Mouse (Mus musculus): ENCODE data around the gene Olfr1317. TPM values are rescaled to one million over a fixed set of nuclear protein-coding genes. Genes with fewer than 3 reads are reported as not detected.

The Olfr1317 gene
- polyA plus RNA-seq (2012; ENCODE audit: insufficient read depth, insufficient read length, low replicate concordance, missing spikeins), result not detected in 2 replicates

- no peak within 1 kb of the TSS for H3K27ac ChIP-seq (ENCODE audit: insufficient read depth, low read depth, low read length)
- no peak within 1 kb of the TSS for H3K4me3 ChIP-seq (ENCODE audit: insufficient read depth, low read depth, low read length)
- 69% methylated on average over 2 of the region's 2 CpGs for WGBS
- no peaks in the 10 kb centered on the region for H3K4me1 ChIP-seq (ENCODE audit: control insufficient read depth, insufficient read depth, low read length)
- no peak for TF ChIP-seq CTCF (IDR thresholded peaks at IDR 0.05; ENCODE audit: insufficient read depth, low read depth, low read length)
- no peak for TF ChIP-seq POLR2A (IDR thresholded peaks at IDR 0.05; ENCODE audit: insufficient read depth, low read depth, low read length)
Measured at GRCm38 (mm10) chr2:112140029-112140428, at the start of gene Olfr1317. Olfr1317 (plus strand) TSS chr2:112140329.

- Histone ChIP-seq H3K27ac (ENCODE audit: insufficient read depth, low read depth, low read length) (no peak within 1 kb of the TSS), H3K4me1 (ENCODE audit: control insufficient read depth, insufficient read depth, low read length) (no peaks in the 10 kb centered on the region), H3K4me3 (ENCODE audit: insufficient read depth, low read depth, low read length) (no peak within 1 kb of the TSS)
- TF ChIP-seq POLR2A (IDR thresholded peaks at IDR 0.05; ENCODE audit: insufficient read depth, low read depth, low read length), result no peak
- TF ChIP-seq CTCF (IDR thresholded peaks at IDR 0.05; ENCODE audit: insufficient read depth, low read depth, low read length), result no peak
Measured at GRCm38 (mm10) chr2:112096681-112097080, 43.4 kb upstream of the Olfr1317 start, which contains the start of gene Olfr1314. Olfr1314 (minus strand) TSS chr2:112096781.

DNA sequence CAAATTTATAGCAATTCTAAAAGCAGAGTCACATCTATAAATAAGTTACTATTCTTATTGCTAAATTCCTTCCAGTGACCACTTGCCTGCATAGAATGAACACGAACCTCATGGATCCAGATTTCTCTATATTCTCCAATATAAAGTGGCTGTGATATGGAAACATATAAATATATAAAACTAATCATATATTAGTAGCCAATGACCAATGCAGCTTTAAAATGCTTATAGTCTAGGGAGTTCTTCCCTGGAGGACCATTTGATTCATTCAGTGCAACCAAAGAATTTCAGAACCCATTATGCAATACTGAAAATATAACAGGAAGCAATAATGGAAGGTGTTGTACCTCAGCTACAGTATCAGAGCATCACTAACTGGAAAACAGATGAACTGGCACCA is 24.8 kb upstream of the Olfr1317 start, which contains the start of gene Olfr1315-ps1:
Olfr1315-ps1 (minus strand) TSS at position 101 of the 400 bp plus-strand sequence.
- H3K4me1 ChIP-seq (ENCODE audit: control insufficient read depth, insufficient read depth, low read length), result no peaks in the 10 kb centered on the region
- H3K4me3 ChIP-seq (ENCODE audit: insufficient read depth, low read depth, low read length), result no peak within 1 kb of the TSS
- no peak for TF ChIP-seq POLR2A (IDR thresholded peaks at IDR 0.05; ENCODE audit: insufficient read depth, low read depth, low read length)
- no peak for TF ChIP-seq CTCF (IDR thresholded peaks at IDR 0.05; ENCODE audit: insufficient read depth, low read depth, low read length)
- no peak within 1 kb of the TSS for H3K27ac ChIP-seq (ENCODE audit: insufficient read depth, low read depth, low read length)
- WGBS, result 82% methylated on average over 1 of the region's 1 CpGs

DNA sequence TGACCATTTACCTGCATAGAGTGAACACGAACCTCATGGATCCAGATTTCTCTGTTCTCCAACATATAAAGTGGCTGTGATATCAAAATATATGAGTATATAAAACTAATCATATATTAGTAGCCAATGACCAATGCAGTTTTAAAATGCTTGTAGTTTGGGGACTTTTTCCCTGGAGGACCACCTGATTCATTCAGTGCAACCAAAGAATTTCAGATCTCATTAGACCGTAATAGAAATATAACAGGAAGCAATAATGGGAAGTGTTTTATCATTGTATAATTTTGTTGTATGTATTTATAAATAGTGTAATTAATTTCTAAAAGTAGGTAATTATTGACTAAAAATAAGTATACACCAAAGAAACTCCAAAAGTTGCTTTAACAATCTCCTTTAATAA is 5.3 kb upstream of the Olfr1317 start, which contains the start of gene Olfr1316:
Olfr1316 (minus strand) TSS at position 101 of the 400 bp plus-strand sequence.
- TF ChIP-seq CTCF (IDR thresholded peaks at IDR 0.05; ENCODE audit: insufficient read depth, low read depth, low read length) (no peak), POLR2A (IDR thresholded peaks at IDR 0.05; ENCODE audit: insufficient read depth, low read depth, low read length) (no peak)
- H3K27ac ChIP-seq (ENCODE audit: insufficient read depth, low read depth, low read length), result no peak within 1 kb of the TSS
- H3K4me3 ChIP-seq (ENCODE audit: insufficient read depth, low read depth, low read length), result no peak within 1 kb of the TSS
- 87% methylated on average over 2 of the region's 2 CpGs for WGBS
- no peaks in the 10 kb centered on the region for H3K4me1 ChIP-seq (ENCODE audit: control insufficient read depth, insufficient read depth, low read length)

DNA sequence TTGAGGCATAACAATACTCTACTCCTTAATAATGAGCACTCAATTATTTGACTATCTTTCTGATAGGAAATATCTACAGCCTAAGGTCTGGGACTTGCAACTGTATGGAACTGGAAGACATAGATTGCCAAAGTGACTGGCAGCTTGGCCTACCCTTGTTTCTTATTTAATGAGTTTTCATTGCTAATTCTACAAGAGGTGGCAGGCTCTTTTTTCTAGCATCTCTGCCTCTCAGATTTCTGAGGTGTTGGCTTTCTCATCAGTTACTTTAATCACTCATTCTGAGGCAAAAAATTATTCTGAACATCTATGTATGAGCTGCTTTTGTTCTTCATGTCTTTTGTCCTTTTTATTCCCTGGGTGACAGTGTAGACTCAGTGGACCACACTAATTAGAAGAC is 13.8 kb downstream of the Olfr1317 start, which contains the start of gene Olfr1318:
Olfr1318 (plus strand) TSS at position 301 of the 400 bp plus-strand sequence.
- Histone ChIP-seq H3K4me3 (ENCODE audit: insufficient read depth, low read depth, low read length) (no peak within 1 kb of the TSS), H3K27ac (ENCODE audit: insufficient read depth, low read depth, low read length) (no peak within 1 kb of the TSS), H3K4me1 (ENCODE audit: control insufficient read depth, insufficient read depth, low read length) (no peaks in the 10 kb centered on the region)
- TF ChIP-seq CTCF (IDR thresholded peaks at IDR 0.05; ENCODE audit: insufficient read depth, low read depth, low read length) (no peak), POLR2A (IDR thresholded peaks at IDR 0.05; ENCODE audit: insufficient read depth, low read depth, low read length) (no peak)

Other genes starting within 250 kb of the Olfr1317 start
- not detected in 2 replicates for gene Olfr1306, start 224.1 kb upstream of the Olfr1317 start, polyA plus RNA-seq (2012; ENCODE audit: insufficient read depth, insufficient read length, low replicate concordance, missing spikeins)
- gene Olfr1307, start 190.9 kb upstream of the Olfr1317 start, polyA plus RNA-seq (2012; ENCODE audit: insufficient read depth, insufficient read length, low replicate concordance, missing spikeins), result not detected in 2 replicates
- not detected in 2 replicates for gene Olfr1308, start 175.4 kb upstream of the Olfr1317 start, polyA plus RNA-seq (2012; ENCODE audit: insufficient read depth, insufficient read length, low replicate concordance, missing spikeins)
- not detected in 2 replicates for gene Olfr1309, start 150.0 kb upstream of the Olfr1317 start, polyA plus RNA-seq (2012; ENCODE audit: insufficient read depth, insufficient read length, low replicate concordance, missing spikeins)
- gene Olfr1310, start 127.6 kb upstream of the Olfr1317 start, polyA plus RNA-seq (2012; ENCODE audit: insufficient read depth, insufficient read length, low replicate concordance, missing spikeins), result not detected in 2 replicates
- not detected in 2 replicates for gene Olfr1311, start 115.9 kb upstream of the Olfr1317 start, polyA plus RNA-seq (2012; ENCODE audit: insufficient read depth, insufficient read length, low replicate concordance, missing spikeins)
- gene Olfr1312, start 90.1 kb upstream of the Olfr1317 start, polyA plus RNA-seq (2012; ENCODE audit: insufficient read depth, insufficient read length, low replicate concordance, missing spikeins), result not detected in 2 replicates
- not detected in 2 replicates for gene Olfr1313, start 62.5 kb upstream of the Olfr1317 start, polyA plus RNA-seq (2012; ENCODE audit: insufficient read depth, insufficient read length, low replicate concordance, missing spikeins)
- gene Olfr1314, start 43.5 kb upstream of the Olfr1317 start, polyA plus RNA-seq (2012; ENCODE audit: insufficient read depth, insufficient read length, low replicate concordance, missing spikeins), result not detected in 2 replicates
- not detected in 2 replicates for gene Olfr1315-ps1, start 24.9 kb upstream of the Olfr1317 start, polyA plus RNA-seq (2012; ENCODE audit: insufficient read depth, insufficient read length, low replicate concordance, missing spikeins)
- gene Olfr1316, start 5.4 kb upstream of the Olfr1317 start, polyA plus RNA-seq (2012; ENCODE audit: insufficient read depth, insufficient read length, low replicate concordance, missing spikeins), result not detected in 2 replicates
- not detected in 2 replicates for gene Olfr1318, start 13.9 kb downstream of the Olfr1317 start, polyA plus RNA-seq (2012; ENCODE audit: insufficient read depth, insufficient read length, low replicate concordance, missing spikeins)
- not detected in 2 replicates for gene Lpcat4, start 99.1 kb downstream of the Olfr1317 start, polyA plus RNA-seq (2012; ENCODE audit: insufficient read depth, insufficient read length, low replicate concordance, missing spikeins)
- not detected in 2 replicates for gene Nutm1, start 119.0 kb downstream of the Olfr1317 start, polyA plus RNA-seq (2012; ENCODE audit: insufficient read depth, insufficient read length, low replicate concordance, missing spikeins)
- gene Nop10, start 121.6 kb downstream of the Olfr1317 start, polyA plus RNA-seq (2012; ENCODE audit: insufficient read depth, insufficient read length, low replicate concordance, missing spikeins), result not detected in 2 replicates
- 90.3 and 136 TPM in 2 replicates for gene Slc12a6, start 125.5 kb downstream of the Olfr1317 start, polyA plus RNA-seq (2012; ENCODE audit: insufficient read depth, insufficient read length, low replicate concordance, missing spikeins)
- not detected in 2 replicates for gene Gm21985, start 126.0 kb downstream of the Olfr1317 start, polyA plus RNA-seq (2012; ENCODE audit: insufficient read depth, insufficient read length, low replicate concordance, missing spikeins)
- not detected in 2 replicates for gene Emc4, start 227.7 kb downstream of the Olfr1317 start, polyA plus RNA-seq (2012; ENCODE audit: insufficient read depth, insufficient read length, low replicate concordance, missing spikeins)
- gene Katnbl1, start 238.9 kb downstream of the Olfr1317 start, polyA plus RNA-seq (2012; ENCODE audit: insufficient read depth, insufficient read length, low replicate concordance, missing spikeins), result not detected in 2 replicates